ENCODE assay signal across 8 mouse cellular contexts in the genomic region with DNA sequence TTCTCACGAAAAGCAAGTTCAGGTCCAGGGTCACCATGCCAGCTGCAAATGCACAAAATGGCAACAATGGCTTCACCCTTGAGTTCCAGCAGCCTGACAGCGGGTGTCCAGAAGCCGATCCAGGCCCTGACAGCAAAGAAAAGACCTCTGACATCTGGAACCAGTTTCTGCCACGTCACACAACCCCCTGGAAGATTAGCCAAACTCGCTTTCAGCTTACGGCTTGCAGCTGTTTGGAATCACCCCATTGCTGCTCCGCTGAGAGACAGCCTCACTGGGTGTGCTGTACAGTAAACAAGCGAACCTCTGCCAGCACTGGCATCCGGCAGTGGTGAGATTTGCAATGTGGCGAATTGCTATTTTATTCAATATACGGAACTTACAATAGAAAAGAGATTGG. TPM values are rescaled to one million over a fixed set of nuclear protein-coding genes. Genes with fewer than 3 reads are reported as not detected.
DNase-seq lines count a peak whose midpoint lies in the region; ATAC-seq lines count a peak whose summit lies in the region.

No protein-coding gene starts in this region.

- no peaks in the 10 kb centered on the region for H3K36me3 ChIP-seq in embryonic facial prominence, embryonic 11.5 days (replicated peaks; ENCODE audit: control insufficient read depth, insufficient read depth, low read depth, low read length)
- no peaks in the 10 kb centered on the region for H3K36me3 ChIP-seq in heart, embryonic 15.5 days
- H3K36me3 ChIP-seq in limb, embryonic 15.5 days: no peaks in the 10 kb centered on the region

- peaks cover 13% of the 10 kb centered on the region for H3K4me1 ChIP-seq in embryonic facial prominence, embryonic 11.5 days (ENCODE audit: control insufficient read depth, insufficient read depth, low read length)
- H3K4me1 ChIP-seq in heart, embryonic 15.5 days (replicated peaks): peaks cover 44% of the 10 kb centered on the region
- peaks cover 81% of the 10 kb centered on the region for H3K4me1 ChIP-seq in limb, embryonic 15.5 days

- H3K4me2 ChIP-seq in embryonic facial prominence, embryonic 11.5 days (ENCODE audit: low read depth, low read length): no peak overlapping the region
- no peak overlapping the region for H3K4me2 ChIP-seq in heart, embryonic 15.5 days
- H3K4me2 ChIP-seq in limb, embryonic 15.5 days: no peak overlapping the region

- H3K27me3 ChIP-seq in embryonic facial prominence, embryonic 11.5 days (ENCODE audit: control insufficient read depth, insufficient read depth, low read length): no peaks in the 10 kb centered on the region
- no peaks in the 10 kb centered on the region for H3K27me3 ChIP-seq in heart, embryonic 15.5 days
- no peaks in the 10 kb centered on the region for H3K27me3 ChIP-seq in limb, embryonic 15.5 days

- H3K9ac ChIP-seq in embryonic facial prominence, embryonic 11.5 days (replicated peaks; ENCODE audit: low read length): no peak overlapping the region
- no peak overlapping the region for H3K9ac ChIP-seq in heart, embryonic 15.5 days
- no peak overlapping the region for H3K9ac ChIP-seq in limb, embryonic 15.5 days

- DNase-seq in adrenal gland, postnatal 10 days: peak; percentile 47
- no peak for DNase-seq in adrenal gland, adult 18-20 months (ENCODE audit: low spot score in 2 of 2)
- peak; percentile 92 for DNase-seq in embryonic facial prominence, embryonic 11.5 days (ENCODE audit: low spot score)
- no peak for DNase-seq in right cerebral cortex, postnatal 36 days (ENCODE audit: low spot score in 2 of 2)
- no peak for DNase-seq in layer of hippocampus, postnatal 25 days (ENCODE audit: extremely low spot score in 1 of 2, low spot score in 1 of 2)
- DNase-seq in cerebellum, postnatal 36 days: no peak

- peak overlapping the region; percentile 36; the same call in 1 of the 2 replicates for H3K27ac ChIP-seq in embryonic facial prominence, embryonic 11.5 days (replicated peaks; ENCODE audit: low read depth, low read length)
- H3K27ac ChIP-seq in heart, embryonic 15.5 days: peak overlapping the region; percentile 77
- H3K27ac ChIP-seq in limb, embryonic 15.5 days: peak overlapping the region; percentile 89

- H3K4me3 ChIP-seq in embryonic facial prominence, embryonic 11.5 days (ENCODE audit: low read depth, low read length): no peak overlapping the region
- H3K4me3 ChIP-seq in heart, embryonic 15.5 days: no peak overlapping the region
- H3K4me3 ChIP-seq in limb, embryonic 15.5 days: no peak overlapping the region

- no peak for ATAC-seq in embryonic facial prominence, embryonic 11.5 days (replicated peaks; ENCODE audit: insufficient number of reproducible peaks, low FRiP score, low TSS enrichment, low read depth)
- no peak for ATAC-seq in heart, embryonic 15.5 days (replicated peaks; ENCODE audit: insufficient number of reproducible peaks, insufficient read depth, low FRiP score, low read depth)
- no peak for ATAC-seq in limb, embryonic 15.5 days (ENCODE audit: insufficient number of reproducible peaks, low FRiP score, low TSS enrichment, low read depth)

- H3K9me3 ChIP-seq in embryonic facial prominence, embryonic 11.5 days (replicated peaks; ENCODE audit: control insufficient read depth, low read length): no peaks in the 10 kb centered on the region
- H3K9me3 ChIP-seq in heart, embryonic 15.5 days (replicated peaks): no peaks in the 10 kb centered on the region
- H3K9me3 ChIP-seq in limb, embryonic 15.5 days: no peaks in the 10 kb centered on the region

- 29% methylated on average over 11 of the region's 11 CpGs for WGBS in embryonic facial prominence, embryonic 11.5 days
- WGBS in heart, embryonic 15.5 days: 69% methylated on average over 11 of the region's 11 CpGs
- 29% methylated on average over 11 of the region's 11 CpGs for WGBS in limb, embryonic 15.5 days

RNA-seq across cellular contexts. Expression of a gene that starts 18.8 kb away (rescaled TPM):
- 1 to 10 TPM; 6.8 to 7.3 TPM for total RNA-seq in adrenal gland, postnatal 10 days (2021)
- 1 to 10 TPM; 2.7 to 4.8 TPM for total RNA-seq in adrenal gland, adult 18-20 months (2021)
- 9.1 and 11.7 TPM in 2 replicates for polyA plus RNA-seq in embryonic facial prominence, embryonic 11.5 days (2014; fragmentation: Nextera tagmentation; extraction: Ambion mirVana)
- polyA plus RNA-seq in heart, embryonic 15.5 days (2015; fragmentation: Nextera tagmentation; extraction: Ambion mirVana): 5.5 and 6.8 TPM in 2 replicates
- 11.5 and 12.0 TPM in 2 replicates for polyA plus RNA-seq in limb, embryonic 15.5 days (2015; fragmentation: Nextera tagmentation; extraction: Ambion mirVana)
- total RNA-seq in layer of hippocampus, postnatal 25 days (2021): 1 to 10 TPM; 1.2 to 1.8 TPM

Comparison
In these comparisons a context has a peak if more than half of its experiments do, and no peak if none do; other contexts are left out.
1. DNase-seq: peak in adrenal gland, postnatal 10 days (single experiment) and embryonic facial prominence, embryonic 11.5 days (single experiment); none in adrenal gland, adult 18-20 months (0 of 2), right cerebral cortex, postnatal 36 days (0 of 2), layer of hippocampus, postnatal 25 days (0 of 2) and cerebellum, postnatal 36 days (0 of 2).
2. H3K27ac ChIP-seq: peak in every context shown above with its lines; median percentile 89 in limb, embryonic 15.5 days; 77 in heart, embryonic 15.5 days; 36 in embryonic facial prominence, embryonic 11.5 days.